Mouse (Mus musculus): ENCODE measurements around the gene Ackr4.

- TF ChIP-seq CTCF (IDR thresholded peaks at IDR 0.05; ENCODE audit: borderline replicate concordance, extremely low read depth, insufficient read depth, insufficient read length), result no peak
- TF ChIP-seq POLR2A (IDR thresholded peaks at IDR 0.05; ENCODE audit: borderline replicate concordance, extremely low read depth, insufficient read depth, insufficient read length, poor library complexity, severe bottlenecking), result no peak
These were observed 33.8 kb downstream of the Ackr4 start for GRCm38 (mm10) chr9:104092945-104093344.

All from brain, embryonic 14.5 days (tissue).